Mouse (Mus musculus) C2C12 (cell line): Measurements from ENCODE around the gene Mecom.
"Not testable (repeated sequence)": the region's sequence is repeated elsewhere in the genome, so short reads cannot be mapped to it uniquely, and the experiment has no call there.

Experiments used
- CEBPB ChIP-seq: IDR thresholded peaks from one replicate; pipeline ENCODE4 v1.6.1; 2011; ENCODE audit warnings: low read depth, mild to moderate bottlenecking, control low read depth, moderate library complexity
- CTCF ChIP-seq: IDR thresholded peaks from one replicate; pipeline ENCODE4 v1.5.1; 2011; ENCODE audit not compliant: control insufficient read depth, insufficient read depth, insufficient read length
- MYOG ChIP-seq: IDR thresholded peaks from one replicate; pipeline ENCODE4 v1.6.1; 2011; ENCODE audit not compliant: control insufficient read depth, insufficient read length; ENCODE audit errors: extremely low read depth

- not testable (repeated sequence) for TF ChIP-seq CTCF, MYOG, CEBPB
Measured at GRCm38 (mm10) chr3:30225200-30225599, 322.6 kb downstream of the Mecom start.
